Comparison of ENCODE assay signal across 8 mouse cellular contexts in genomic region chr17:34564003-34564421, GRCm38 (mm10). TPM values are rescaled to one million over a fixed set of nuclear protein-coding genes. Genes with fewer than 3 reads are reported as not detected.
A peak's percentile ranks its signal among the peaks of the same experiment; 100 is the strongest.
DNase-seq lines count a peak whose midpoint lies in the region; ATAC-seq and TF ChIP-seq lines count a peak whose summit lies in the region.

TSS of gene Notch4 (plus strand) at chr17:34564268.

- H3K27ac ChIP-seq in heart, adult 2 months = peak within 1 kb of the TSS; percentile 97
- H3K27ac ChIP-seq in kidney, adult 2 months (ENCODE audit: insufficient read depth, low read depth, low read length) = peak within 1 kb of the TSS; percentile 96
- H3K27ac ChIP-seq in lung, embryonic 16.5 days (ENCODE audit: low read length) = peak within 1 kb of the TSS; percentile 85

- H3K4me3 ChIP-seq in E14TG2a.4 (replicated peaks; ENCODE audit: low read length) = peak within 1 kb of the TSS; percentile 80
- peak within 1 kb of the TSS; percentile 60 for H3K4me3 ChIP-seq in heart, adult 2 months
- peak within 1 kb of the TSS; percentile 56 for H3K4me3 ChIP-seq in kidney, adult 2 months (ENCODE audit: insufficient read depth, low read depth, low read length)
- peak within 1 kb of the TSS; percentile 38 for H3K4me3 ChIP-seq in lung, embryonic 16.5 days (ENCODE audit: low read length)

- peak; percentile 64 for DNase-seq in adrenal gland, postnatal 14 days
- peak; percentile 73 to 79 for DNase-seq in heart, adult 2 months
- peak; percentile 84 for DNase-seq in kidney, adult 2 months
- no peak for DNase-seq in frontal cortex, postnatal 10 days (ENCODE audit: low spot score in 2 of 2)
- no peak for DNase-seq in frontal cortex, postnatal 14 days (ENCODE audit: low spot score in 2 of 2)
- no peak for DNase-seq in spleen, postnatal 14 days (ENCODE audit: low spot score in 2 of 2)

- no peaks in the 10 kb centered on the region for H3K9me3 ChIP-seq in E14TG2a.4 (ENCODE audit: low read length)
- H3K9me3 ChIP-seq in lung, embryonic 16.5 days (ENCODE audit: control insufficient read depth, low read length) = no peaks in the 10 kb centered on the region

- ATAC-seq in lung, embryonic 16.5 days (ENCODE audit: low read depth) = peak; percentile 83

- intact Hi-C loops in heart, adult 2 months (cut with DNase I) = loop anchor here (2.0 kb wide), 1 partner anchor 63 kb away; no protein-coding TSS in a partner anchor

- H3K4me2 ChIP-seq in lung, embryonic 16.5 days (ENCODE audit: low read depth, low read length) = peak within 1 kb of the TSS; percentile 42

- peaks cover 38% of the 10 kb centered on the region for H3K36me3 ChIP-seq in E14TG2a.4 (ENCODE audit: insufficient read depth, low read length)
- H3K36me3 ChIP-seq in heart, adult 2 months (ENCODE audit: control insufficient read depth, insufficient read depth, low read length) = no peaks in the 10 kb centered on the region
- no peaks in the 10 kb centered on the region for H3K36me3 ChIP-seq in kidney, adult 2 months (ENCODE audit: control insufficient read depth, insufficient read depth, low read length)
- H3K36me3 ChIP-seq in lung, embryonic 16.5 days (ENCODE audit: control insufficient read depth, insufficient read depth, low read length) = no peaks in the 10 kb centered on the region

- peak; percentile 95 for TF ChIP-seq EP300 in heart, adult 2 months (IDR thresholded peaks at IDR 0.05; ENCODE audit: insufficient read depth, low read depth, low read length)

- no peaks in the 10 kb centered on the region for H3K27me3 ChIP-seq in E14TG2a.4 (ENCODE audit: insufficient read depth, low read length)
- H3K27me3 ChIP-seq in heart, adult 2 months (ENCODE audit: control insufficient read depth, insufficient read depth, low read length) = no peaks in the 10 kb centered on the region
- no peaks in the 10 kb centered on the region for H3K27me3 ChIP-seq in kidney, adult 2 months (replicated peaks; ENCODE audit: control insufficient read depth, insufficient read depth, low read length)
- no peaks in the 10 kb centered on the region for H3K27me3 ChIP-seq in lung, embryonic 16.5 days (ENCODE audit: control insufficient read depth, insufficient read depth, low read depth, low read length)

- peaks cover 84% of the 10 kb centered on the region for H3K4me1 ChIP-seq in E14TG2a.4 (replicated peaks; ENCODE audit: low read depth, low read length)
- H3K4me1 ChIP-seq in heart, adult 2 months (ENCODE audit: control insufficient read depth, insufficient read depth, low read length) = peaks cover 3% of the 10 kb centered on the region
- no peaks in the 10 kb centered on the region for H3K4me1 ChIP-seq in kidney, adult 2 months (ENCODE audit: control insufficient read depth, insufficient read depth, low read length)
- H3K4me1 ChIP-seq in lung, embryonic 16.5 days (replicated peaks; ENCODE audit: control insufficient read depth, insufficient read depth, low read length) = peaks cover 10% of the 10 kb centered on the region

- peak within 1 kb of the TSS; percentile 71 for H3K9ac ChIP-seq in heart, adult 2 months (ENCODE audit: low read depth, low read length)
- H3K9ac ChIP-seq in lung, embryonic 16.5 days (ENCODE audit: low read length) = peak within 1 kb of the TSS; percentile 61

- peak; percentile 91 for TF ChIP-seq POLR2A in heart, adult 2 months (IDR thresholded peaks at IDR 0.05; ENCODE audit: insufficient read depth, low read depth, low read length)
- peak; percentile 68 for TF ChIP-seq POLR2A in kidney, adult 2 months (IDR thresholded peaks at IDR 0.05; ENCODE audit: low read depth, low read length)

- H3K79me2 ChIP-seq in heart, adult 2 months (replicated peaks; ENCODE audit: control insufficient read depth, insufficient read depth, low read length) = no peaks in the 10 kb centered on the region

- 15% methylated on average over 6 of the region's 6 CpGs for WGBS in heart, adult 2 months
- 16% methylated on average over 6 of the region's 6 CpGs for WGBS in kidney, adult 2 months
- WGBS in lung, embryonic 16.5 days = 7% methylated on average over 6 of the region's 6 CpGs

- TF ChIP-seq CTCF in E14TG2a.4 (conservative IDR thresholded peaks at IDR 0.05; ENCODE audit: low read length) = no peak
- TF ChIP-seq CTCF in heart, adult 2 months (IDR thresholded peaks at IDR 0.05) = peak; percentile 24; the same call in 1 of the 2 replicates
- TF ChIP-seq CTCF in kidney, adult 2 months (conservative IDR thresholded peaks at IDR 0.05; ENCODE audit: insufficient read depth, insufficient read length, low read depth, low read length) = no peak

RNA-seq across cellular contexts. Expression of gene Notch4, which starts in this region (rescaled TPM):
- 34.1 and 39.3 TPM in 2 replicates for total RNA-seq in adrenal gland, postnatal 14 days (2021)
- total RNA-seq in heart, adult 2 months (2021) = 10 to 100 TPM; 30.4 to 32.3 TPM
- 21.4 and 24.8 TPM in 2 replicates for polyA plus RNA-seq in heart, adult 2 months (2012; rRNA removed)
- 14.4 and 18.4 TPM in 2 replicates for polyA plus RNA-seq in kidney, adult 2 months (2012; rRNA removed)
- 9.2 and 10.2 TPM in 2 replicates for polyA plus RNA-seq in lung, embryonic 16.5 days (2015; fragmentation: Nextera tagmentation; extraction: Ambion mirVana)

Comparison
In these comparisons a context has a peak if more than half of its experiments do, and no peak if none do; other contexts are left out.
1. DNase-seq: peak in adrenal gland, postnatal 14 days (single experiment), heart, adult 2 months (2 of 2) and kidney, adult 2 months (single experiment); none in frontal cortex, postnatal 10 days (0 of 2), frontal cortex, postnatal 14 days (0 of 2) and spleen, postnatal 14 days (0 of 2).
2. Peak in every context shown above with its lines, with median percentiles within 50 percentile points of each other: H3K4me3 ChIP-seq and H3K27ac ChIP-seq.